Mouse (Mus musculus): Measurements from ENCODE around the gene Cntn3.
A peak's percentile ranks its signal among the peaks of the same experiment; 100 is the strongest.

Gene Cntn3

DNA sequence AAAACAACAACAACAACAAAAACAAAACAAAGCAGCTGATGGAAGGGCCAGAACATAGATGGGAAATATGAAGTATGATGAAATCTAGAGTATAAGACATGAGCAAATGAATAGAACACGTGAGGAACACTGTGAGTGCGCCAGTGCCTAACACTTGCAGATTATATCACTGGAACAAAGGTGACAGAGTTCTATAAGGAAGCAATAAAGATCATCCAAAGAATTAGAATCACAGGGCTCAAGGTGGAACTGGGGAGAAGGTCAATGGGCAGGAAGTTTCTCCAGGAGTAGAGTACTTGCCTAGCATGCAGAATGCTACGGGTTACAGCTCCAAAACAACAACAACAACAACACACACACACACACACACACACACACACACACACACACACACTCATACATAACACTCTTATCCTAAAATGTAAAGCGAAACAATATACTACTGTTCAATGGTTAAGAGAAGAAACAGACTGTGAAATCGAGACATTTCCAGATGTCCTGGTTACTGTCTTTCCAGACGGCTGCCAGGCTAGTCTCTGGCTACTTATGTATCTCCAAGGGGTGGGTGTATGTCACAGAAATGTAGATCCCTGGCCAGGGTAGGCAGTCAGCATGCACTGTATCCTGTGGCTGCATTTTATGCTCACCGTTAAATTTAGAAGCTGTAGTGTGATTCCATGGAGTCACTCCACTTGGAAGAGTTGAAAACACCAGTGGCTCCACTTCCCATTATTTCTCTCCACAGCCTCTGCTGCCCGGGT, 94.4 kb downstream of the Cntn3 start:
- DNase-seq (ENCODE audit: low spot score in 2 of 2), result no peak

DNA sequence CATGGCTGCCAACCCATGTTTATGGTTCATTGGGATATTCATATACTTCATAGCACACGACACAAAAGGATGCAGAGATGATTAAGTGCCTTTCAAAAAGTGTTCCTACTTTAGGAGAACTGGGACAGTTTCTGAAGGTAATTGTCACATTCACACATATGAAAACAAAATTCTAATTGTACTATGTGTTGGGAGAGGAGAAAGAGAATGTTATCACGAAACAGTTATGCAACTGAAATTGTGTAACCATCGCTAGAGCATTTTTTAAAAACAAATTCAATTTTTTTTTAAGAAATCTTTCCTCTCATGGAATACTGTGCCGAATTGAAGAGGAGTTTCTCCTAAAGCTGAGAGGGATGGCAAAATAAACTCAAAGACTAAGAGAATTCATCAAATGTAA, 134.5 kb downstream of the Cntn3 start:
- DNase-seq (ENCODE audit: low spot score in 2 of 2), result no peak

DNA sequence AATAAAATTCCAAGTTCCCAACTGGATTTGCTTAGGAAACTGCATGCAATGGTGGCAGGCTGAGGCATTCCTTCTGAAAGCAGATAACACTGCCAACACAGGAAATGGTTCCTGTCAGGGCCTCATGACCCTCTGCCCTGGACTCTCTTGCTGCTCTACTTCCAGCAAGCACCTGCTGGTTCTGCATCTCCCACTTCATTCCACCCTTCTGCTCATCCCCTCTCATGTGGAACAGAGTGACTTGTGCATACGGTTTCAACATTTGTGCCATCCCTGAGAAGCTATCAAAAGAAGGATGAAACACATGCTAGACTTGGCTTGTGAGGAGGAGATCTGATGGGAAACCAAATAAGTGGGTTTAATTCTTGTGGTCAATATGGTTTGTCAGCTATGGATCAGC, 145.4 kb downstream of the Cntn3 start:
- DNase-seq (ENCODE audit: low spot score in 2 of 2), result no peak

- no peak for DNase-seq (ENCODE audit: low spot score in 2 of 2)
Observed at GRCm38 (mm10) chr6:102421781-102422180, 151.1 kb downstream of the Cntn3 start.

- DNase-seq (ENCODE audit: low spot score in 2 of 2), result no peak
Observed at GRCm38 (mm10) chr6:102388590-102388989, 184.3 kb downstream of the Cntn3 start.

DNA sequence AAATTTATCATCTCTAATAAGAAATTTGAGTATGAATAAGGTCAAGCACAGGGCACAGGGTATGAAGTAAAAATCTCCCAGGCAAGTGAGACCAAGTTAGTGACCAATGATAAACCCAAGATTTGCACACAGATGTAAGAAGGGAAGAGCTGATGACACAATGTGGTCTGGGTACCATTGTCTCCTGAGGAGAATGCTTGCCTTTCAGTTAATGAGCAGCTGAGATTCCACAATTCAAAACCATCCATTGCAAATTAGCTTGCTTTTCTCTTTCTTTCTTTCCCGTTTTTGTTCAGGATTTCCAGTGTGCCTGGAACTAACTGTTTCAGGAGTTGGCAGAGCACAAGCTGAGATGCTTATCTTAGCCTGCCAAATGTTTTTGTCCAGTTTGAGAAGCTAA, 200.8 kb downstream of the Cntn3 start:
- DNase-seq (ENCODE audit: low spot score in 2 of 2), result no peak

GRCm38 (mm10) chr6:102363880-102364279, 209.0 kb downstream of the Cntn3 start:
- no peak for DNase-seq (ENCODE audit: low spot score in 2 of 2)

GRCm38 (mm10) chr6:102363291-102363832, 209.5 kb downstream of the Cntn3 start:
- DNase-seq (ENCODE audit: low spot score in 2 of 2), result no peak

DNA sequence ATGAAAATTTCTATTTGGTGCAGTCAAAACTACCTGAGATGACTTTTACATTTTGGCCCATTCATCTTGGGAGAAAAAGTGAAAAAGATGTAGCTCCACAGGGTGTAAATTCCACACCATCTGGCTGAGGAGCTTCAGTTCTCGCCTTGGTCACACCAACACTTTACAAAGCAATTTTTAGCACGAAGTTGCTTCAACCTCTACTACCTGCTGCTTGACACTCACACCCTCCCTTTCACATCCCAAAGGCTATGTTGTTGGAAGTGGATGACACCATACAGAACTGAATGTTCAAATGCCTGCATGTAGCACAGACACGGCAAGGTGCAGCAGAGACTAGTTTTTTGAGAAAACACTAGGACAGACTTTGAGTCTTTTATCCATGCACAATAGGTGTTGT, 240.8 kb downstream of the Cntn3 start:
- peak in 1 of 2 experiments; percentile 15 for DNase-seq (ENCODE audit: low spot score in 2 of 2)

- peak in 1 of 2 experiments; percentile 23 for DNase-seq (ENCODE audit: low spot score in 2 of 2)
Observed at GRCm38 (mm10) chr6:102326711-102327110, 246.2 kb downstream of the Cntn3 start.

- no peak for DNase-seq (ENCODE audit: low spot score in 2 of 2)
Observed at GRCm38 (mm10) chr6:102322614-102323284, 250.2 kb downstream of the Cntn3 start.

DNA sequence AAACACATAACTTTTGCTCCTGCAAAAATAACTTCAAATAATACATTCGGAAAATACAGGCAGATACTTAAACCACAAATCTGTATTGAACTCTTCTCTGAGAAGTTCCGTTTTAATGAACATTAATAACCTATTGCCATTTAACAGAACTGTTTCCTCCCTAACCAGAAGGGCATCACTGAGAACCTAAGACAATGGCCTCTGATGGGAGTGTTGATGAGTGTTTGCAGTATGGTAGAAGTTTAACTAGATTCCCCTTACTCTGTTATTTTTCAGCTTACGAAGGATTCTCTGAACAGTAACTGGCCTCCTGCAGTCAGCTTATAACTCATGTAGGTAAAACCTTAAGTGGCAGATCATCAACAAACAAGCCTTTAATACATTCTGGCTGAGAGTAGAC, 253.1 kb downstream of the Cntn3 start:
- no peak for DNase-seq (ENCODE audit: low spot score in 2 of 2)

DNA sequence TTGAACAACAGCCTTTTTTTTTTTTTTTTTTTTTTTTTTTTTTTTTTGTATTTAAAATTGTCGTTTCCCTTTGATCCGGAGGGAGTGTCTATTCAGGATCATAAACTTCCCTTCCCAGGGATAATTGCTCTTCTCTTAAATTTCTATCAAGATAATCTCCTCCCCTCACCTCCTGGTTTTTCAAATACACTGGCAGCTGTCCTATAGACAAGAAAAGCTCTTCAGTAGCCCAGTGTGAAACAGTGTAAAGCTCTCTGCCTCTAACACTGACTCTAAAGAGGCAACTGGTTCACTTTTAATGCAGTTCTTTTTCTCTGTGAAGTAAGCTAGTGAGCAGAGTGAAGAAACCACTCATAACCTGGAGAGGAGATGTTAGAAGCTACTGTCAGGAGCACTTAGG, 290.0 kb downstream of the Cntn3 start:
- no peak for DNase-seq (ENCODE audit: low spot score in 2 of 2)

DNA sequence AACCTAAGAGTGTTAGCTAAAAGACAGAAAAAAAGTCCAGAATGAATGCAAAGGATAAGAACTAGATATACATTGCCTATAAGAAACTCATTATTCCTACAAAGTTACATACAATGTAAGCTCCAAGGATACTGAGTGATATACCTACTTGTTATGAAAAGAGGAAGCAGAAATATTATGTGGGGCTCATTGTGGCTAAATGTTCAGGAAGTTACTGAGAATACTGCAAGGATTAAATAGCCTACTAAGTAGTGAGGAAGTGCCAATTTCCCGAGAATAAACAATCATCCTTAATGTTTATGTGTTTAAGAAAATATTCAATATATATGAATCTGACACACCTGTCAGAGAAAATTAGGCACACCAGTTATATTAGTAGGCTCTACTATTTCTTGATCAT, 341.9 kb downstream of the Cntn3 start:
- DNase-seq (ENCODE audit: low spot score in 2 of 2), result no peak

DNA sequence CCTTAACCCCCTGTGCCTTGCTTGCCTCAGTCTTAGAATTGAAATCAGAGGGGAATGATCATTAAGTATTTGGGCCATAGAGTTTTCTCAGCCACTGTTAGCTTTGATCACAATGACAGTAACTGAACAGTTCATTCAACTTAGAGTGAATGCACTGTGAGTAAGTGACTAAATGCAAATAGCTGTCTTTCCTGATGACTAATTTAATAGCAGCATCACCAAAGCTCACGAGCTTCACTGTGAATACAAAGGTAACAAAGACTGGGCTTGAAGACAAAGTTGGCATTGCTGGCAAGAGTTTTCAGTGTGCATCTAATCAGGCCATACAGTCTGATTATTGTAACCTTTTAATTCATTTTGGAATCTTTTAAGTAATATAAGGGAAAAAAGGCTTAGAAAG, 386.6 kb downstream of the Cntn3 start:
- DNase-seq (ENCODE audit: low spot score in 2 of 2), result no peak

DNA sequence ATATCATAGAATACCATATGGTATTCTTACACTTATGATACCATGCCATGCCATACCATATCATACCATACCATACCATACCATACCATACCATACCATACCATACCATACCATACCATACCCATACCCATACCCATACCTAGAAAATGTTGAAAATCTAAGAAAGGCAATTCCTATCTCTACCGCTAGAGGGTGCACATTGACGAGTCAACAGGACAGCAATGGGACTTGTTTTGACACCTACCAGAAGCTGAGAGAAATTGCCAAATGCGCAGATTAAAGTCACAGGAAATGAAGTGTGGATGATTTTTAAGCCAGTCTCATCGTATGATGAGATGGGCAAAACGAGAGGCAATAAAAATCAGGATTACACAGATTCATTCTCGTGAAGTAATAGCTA, 402.0 kb downstream of the Cntn3 start:
- DNase-seq (ENCODE audit: low spot score in 2 of 2), result no peak

DNA sequence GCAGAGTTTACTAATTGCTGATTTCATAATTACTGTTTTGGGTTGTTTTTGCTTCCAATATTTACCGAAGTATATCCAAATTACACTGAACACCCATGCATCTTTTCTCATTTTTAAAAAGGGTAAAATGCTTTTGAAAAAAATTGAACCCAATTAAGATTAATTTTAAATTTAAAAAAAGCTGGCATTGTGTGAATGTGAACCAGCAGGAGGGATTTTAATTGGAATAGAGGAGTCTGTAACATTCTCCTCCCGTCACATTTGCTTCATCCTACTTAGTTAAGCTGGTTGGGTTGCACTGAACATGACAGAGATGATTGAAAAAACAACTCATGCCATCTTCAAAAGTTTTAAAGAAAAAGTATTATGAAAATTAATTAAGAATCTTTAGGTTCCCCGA, 411.7 kb downstream of the Cntn3 start:
- DNase-seq (ENCODE audit: low spot score in 2 of 2), result no peak

DNA sequence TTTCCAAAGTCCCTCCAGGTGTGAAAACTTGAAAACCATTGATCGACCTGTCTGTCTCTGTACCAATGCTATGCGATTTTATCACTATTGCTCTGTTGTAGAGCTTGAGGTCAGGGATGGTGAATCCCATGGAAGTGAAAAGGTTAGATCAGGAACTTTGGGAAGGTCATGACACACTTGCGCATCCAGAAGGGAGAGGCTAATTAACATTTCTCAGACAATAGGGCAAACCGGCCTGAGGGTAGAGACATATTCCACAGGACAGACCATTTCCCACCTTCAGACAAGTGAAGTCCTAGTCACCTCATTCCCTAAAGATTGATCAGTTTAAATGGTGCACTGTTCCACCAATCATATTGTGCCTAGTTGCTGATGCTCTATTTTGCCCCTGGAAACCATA, 451.2 kb downstream of the Cntn3 start:
- DNase-seq (ENCODE audit: low spot score in 2 of 2), result no peak

DNA sequence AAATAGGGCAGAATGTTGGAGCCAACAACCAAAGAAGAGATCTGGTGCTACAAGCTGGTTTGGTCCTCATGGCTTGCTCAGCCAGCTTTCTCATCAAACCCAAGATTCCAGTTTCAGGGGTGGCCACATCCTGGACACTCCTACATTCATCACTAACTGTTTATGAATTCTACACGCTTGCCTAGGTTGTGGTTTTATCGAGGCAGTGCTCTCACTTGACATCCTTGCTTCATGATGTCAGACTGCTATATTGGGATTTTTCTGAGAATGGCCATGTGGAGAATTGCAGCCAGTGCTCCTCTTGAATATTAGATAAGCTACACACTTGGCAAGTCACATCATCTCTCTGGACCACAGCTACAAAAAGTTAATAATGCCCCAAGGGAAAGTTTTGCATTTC, 452.9 kb downstream of the Cntn3 start:
- no peak for DNase-seq (ENCODE audit: low spot score in 2 of 2)

- no peak for DNase-seq (ENCODE audit: low spot score in 2 of 2)
Observed at GRCm38 (mm10) chr6:102113629-102114028, 459.3 kb downstream of the Cntn3 start.

All from right cerebral cortex, adult 2 months (tissue).